Mouse (Mus musculus): ENCODE results near the gene Timm8b. TPM values are rescaled to one million over a fixed set of nuclear protein-coding genes. Genes with fewer than 3 reads are reported as not detected.
A peak's percentile ranks its signal among the peaks of the same experiment; 100 is the strongest.

The Timm8b gene
- polyA plus RNA-seq, 1 experiment: 145 TPM

GRCm38 (mm10) chr9:50596973-50597372 lies 6.7 kb upstream of the Timm8b start:
- no peaks in the 10 kb centered on the region for H3K4me1 ChIP-seq (ENCODE audit: control insufficient read depth, insufficient read depth, low read length)
- H3K27me3 ChIP-seq (ENCODE audit: control insufficient read depth, insufficient read depth, low read length, poor library complexity, severe bottlenecking): no peaks in the 10 kb centered on the region
- H3K9me3 ChIP-seq (replicated peaks; ENCODE audit: control insufficient read depth, insufficient read depth, low read length, poor library complexity, severe bottlenecking): no peaks in the 10 kb centered on the region
- no peak overlapping the region for H3K4me3 ChIP-seq (ENCODE audit: low read depth, low read length)
- H3K27ac ChIP-seq (ENCODE audit: insufficient read depth, low read length): no peak overlapping the region
- H3K36me3 ChIP-seq (ENCODE audit: control insufficient read depth, insufficient read depth, low read length, poor library complexity, severe bottlenecking): peaks cover 37% of the 10 kb centered on the region
- no peak overlapping the region for H3K9ac ChIP-seq (ENCODE audit: low read depth, poor library complexity, severe bottlenecking)
- TF ChIP-seq POLR2A (IDR thresholded peaks at IDR 0.05; ENCODE audit: insufficient read depth, low read length): no peak
- no peak for TF ChIP-seq EP300 (IDR thresholded peaks at IDR 0.05; ENCODE audit: insufficient read depth, low read depth, low read length)
- no peak for TF ChIP-seq CTCF (IDR thresholded peaks at IDR 0.05; ENCODE audit: low read depth, low read length)

- Histone ChIP-seq H3K36me3 (ENCODE audit: control insufficient read depth, insufficient read depth, low read length, poor library complexity, severe bottlenecking) (peaks cover 36% of the 10 kb centered on the region), H3K9ac (ENCODE audit: low read depth, poor library complexity, severe bottlenecking) (no peak overlapping the region)
These were observed 2.2 kb upstream of the Timm8b start for GRCm38 (mm10) chr9:50601536-50601935.

GRCm38 (mm10) chr9:50602055-50602845 lies 1.5 kb upstream of the Timm8b start:
- Histone ChIP-seq H3K27me3 (ENCODE audit: control insufficient read depth, insufficient read depth, low read length, poor library complexity, severe bottlenecking) (no peaks in the 10 kb centered on the region), H3K36me3 (ENCODE audit: control insufficient read depth, insufficient read depth, low read length, poor library complexity, severe bottlenecking) (peaks cover 31% of the 10 kb centered on the region), H3K9ac (ENCODE audit: low read depth, poor library complexity, severe bottlenecking) (peak overlapping the region; percentile 43), H3K4me3 (ENCODE audit: low read depth, low read length) (peak overlapping the region; percentile 81), H3K4me1 (ENCODE audit: control insufficient read depth, insufficient read depth, low read length) (no peaks in the 10 kb centered on the region), H3K27ac (ENCODE audit: insufficient read depth, low read length) (no peak overlapping the region), H3K9me3 (replicated peaks; ENCODE audit: control insufficient read depth, insufficient read depth, low read length, poor library complexity, severe bottlenecking) (no peaks in the 10 kb centered on the region)
- no peak for TF ChIP-seq EP300 (IDR thresholded peaks at IDR 0.05; ENCODE audit: insufficient read depth, low read depth, low read length)
- TF ChIP-seq POLR2A (IDR thresholded peaks at IDR 0.05; ENCODE audit: insufficient read depth, low read length): no peak

More at GRCm38 (mm10) chr9:50601536-50601935, 2.2 kb upstream of the Timm8b start:
- no peaks in the 10 kb centered on the region for H3K27me3 ChIP-seq (ENCODE audit: control insufficient read depth, insufficient read depth, low read length, poor library complexity, severe bottlenecking)
- H3K27ac ChIP-seq (ENCODE audit: insufficient read depth, low read length): no peak overlapping the region
- H3K9me3 ChIP-seq (replicated peaks; ENCODE audit: control insufficient read depth, insufficient read depth, low read length, poor library complexity, severe bottlenecking): no peaks in the 10 kb centered on the region
- no peak for TF ChIP-seq POLR2A (IDR thresholded peaks at IDR 0.05; ENCODE audit: insufficient read depth, low read length)
- TF ChIP-seq EP300 (IDR thresholded peaks at IDR 0.05; ENCODE audit: insufficient read depth, low read depth, low read length): no peak
- no peak for TF ChIP-seq CTCF (IDR thresholded peaks at IDR 0.05; ENCODE audit: low read depth, low read length)
- no peaks in the 10 kb centered on the region for H3K4me1 ChIP-seq (ENCODE audit: control insufficient read depth, insufficient read depth, low read length)
- no peak overlapping the region for H3K4me3 ChIP-seq (ENCODE audit: low read depth, low read length)

- Histone ChIP-seq H3K4me3 (ENCODE audit: low read depth, low read length) (peak overlapping the region; percentile 90), H3K36me3 (ENCODE audit: control insufficient read depth, insufficient read depth, low read length, poor library complexity, severe bottlenecking) (peaks cover 29% of the 10 kb centered on the region), H3K9me3 (replicated peaks; ENCODE audit: control insufficient read depth, insufficient read depth, low read length, poor library complexity, severe bottlenecking) (no peaks in the 10 kb centered on the region), H3K4me1 (ENCODE audit: control insufficient read depth, insufficient read depth, low read length) (no peaks in the 10 kb centered on the region), H3K27ac (ENCODE audit: insufficient read depth, low read length) (no peak overlapping the region), H3K9ac (ENCODE audit: low read depth, poor library complexity, severe bottlenecking) (peak overlapping the region; percentile 43), H3K27me3 (ENCODE audit: control insufficient read depth, insufficient read depth, low read length, poor library complexity, severe bottlenecking) (no peaks in the 10 kb centered on the region)
- TF ChIP-seq POLR2A (IDR thresholded peaks at IDR 0.05; ENCODE audit: insufficient read depth, low read length) (no peak), EP300 (IDR thresholded peaks at IDR 0.05; ENCODE audit: insufficient read depth, low read depth, low read length) (no peak), CTCF (IDR thresholded peaks at IDR 0.05; ENCODE audit: low read depth, low read length) (no peak)
These were observed 251 bp downstream of the Timm8b start for GRCm38 (mm10) chr9:50603998-50604324.

GRCm38 (mm10) chr9:50604338-50604737 lies 628 bp downstream of the Timm8b start:
- H3K4me1 ChIP-seq (ENCODE audit: control insufficient read depth, insufficient read depth, low read length): no peaks in the 10 kb centered on the region
- no peaks in the 10 kb centered on the region for H3K9me3 ChIP-seq (replicated peaks; ENCODE audit: control insufficient read depth, insufficient read depth, low read length, poor library complexity, severe bottlenecking)
- peak overlapping the region; percentile 43 for H3K9ac ChIP-seq (ENCODE audit: low read depth, poor library complexity, severe bottlenecking)
- peak overlapping the region; percentile 90 for H3K4me3 ChIP-seq (ENCODE audit: low read depth, low read length)
- TF ChIP-seq CTCF (IDR thresholded peaks at IDR 0.05; ENCODE audit: low read depth, low read length): no peak
- TF ChIP-seq EP300 (IDR thresholded peaks at IDR 0.05; ENCODE audit: insufficient read depth, low read depth, low read length): no peak
- no peak for TF ChIP-seq POLR2A (IDR thresholded peaks at IDR 0.05; ENCODE audit: insufficient read depth, low read length)
- no peak overlapping the region for H3K27ac ChIP-seq (ENCODE audit: insufficient read depth, low read length)
- no peaks in the 10 kb centered on the region for H3K27me3 ChIP-seq (ENCODE audit: control insufficient read depth, insufficient read depth, low read length, poor library complexity, severe bottlenecking)
- peaks cover 28% of the 10 kb centered on the region for H3K36me3 ChIP-seq (ENCODE audit: control insufficient read depth, insufficient read depth, low read length, poor library complexity, severe bottlenecking)

- Histone ChIP-seq H3K36me3 (ENCODE audit: control insufficient read depth, insufficient read depth, low read length, poor library complexity, severe bottlenecking) (peaks cover 61% of the 10 kb centered on the region), H3K27me3 (ENCODE audit: control insufficient read depth, insufficient read depth, low read length, poor library complexity, severe bottlenecking) (no peaks in the 10 kb centered on the region), H3K4me1 (ENCODE audit: control insufficient read depth, insufficient read depth, low read length) (no peaks in the 10 kb centered on the region), H3K9ac (ENCODE audit: low read depth, poor library complexity, severe bottlenecking) (no peak overlapping the region), H3K9me3 (replicated peaks; ENCODE audit: control insufficient read depth, insufficient read depth, low read length, poor library complexity, severe bottlenecking) (no peaks in the 10 kb centered on the region), H3K4me3 (ENCODE audit: low read depth, low read length) (no peak overlapping the region), H3K27ac (ENCODE audit: insufficient read depth, low read length) (no peak overlapping the region)
- TF ChIP-seq EP300 (IDR thresholded peaks at IDR 0.05; ENCODE audit: insufficient read depth, low read depth, low read length): no peak
- no peak for TF ChIP-seq POLR2A (IDR thresholded peaks at IDR 0.05; ENCODE audit: insufficient read depth, low read length)
- TF ChIP-seq CTCF (IDR thresholded peaks at IDR 0.05; ENCODE audit: low read depth, low read length): no peak
These were observed 8.4 kb downstream of the Timm8b start for GRCm38 (mm10) chr9:50612115-50612514.
